Mouse (Mus musculus) liver, adult 2 months (tissue): ENCODE data around the gene Kif22.

Experiments
- CTCF ChIP-seq: fragments of 200-500 bp; IDR thresholded peaks from 2 replicates; pipeline ENCODE4 v1.5.1; 2011; ENCODE audit warnings: low read depth, low read length, control low read depth
- POLR2A ChIP-seq: fragments of 200-500 bp; IDR thresholded peaks from 2 replicates; pipeline ENCODE4 v1.6.1; 2011; ENCODE audit warnings: low read length, control low read depth; ENCODE audit not compliant: insufficient read depth; ENCODE audit errors: extremely low read depth

GRCm38 (mm10) chr7:126986319-126986718 lies 56.0 kb downstream of the Kif22 start:
- TF ChIP-seq POLR2A (no peak), CTCF (peak; percentile 77)
